Mouse (Mus musculus): Measurements from ENCODE around the gene Tchhl1. TPM values are rescaled to one million over a fixed set of nuclear protein-coding genes. Genes with fewer than 3 reads are reported as not detected.

The Tchhl1 gene
- not detected for polyA plus RNA-seq (2017; shearing (Covaris generic))

DNA sequence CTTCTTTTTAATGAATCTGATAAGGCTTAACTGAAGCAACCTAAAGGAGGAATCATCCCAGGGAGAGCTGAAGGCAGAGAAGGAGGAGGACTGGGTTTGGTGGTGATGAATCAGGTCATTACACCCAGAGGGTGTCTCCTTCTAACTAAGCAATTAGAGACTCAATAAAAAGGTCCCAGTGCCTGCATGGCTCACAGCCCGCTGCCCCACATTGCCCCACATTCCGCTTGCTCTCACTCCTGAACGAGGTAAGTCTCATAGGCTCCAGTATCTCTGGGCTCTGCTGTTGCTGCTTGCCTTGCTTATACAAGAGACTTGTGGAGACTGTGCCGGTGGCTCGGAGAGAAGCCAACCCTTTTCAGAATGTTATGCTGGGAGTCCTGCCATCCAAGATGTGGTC lies at the start of gene Tchhl1:
Tchhl1 (plus strand) TSS at position 194 of the 400 bp plus-strand sequence.

DNA sequence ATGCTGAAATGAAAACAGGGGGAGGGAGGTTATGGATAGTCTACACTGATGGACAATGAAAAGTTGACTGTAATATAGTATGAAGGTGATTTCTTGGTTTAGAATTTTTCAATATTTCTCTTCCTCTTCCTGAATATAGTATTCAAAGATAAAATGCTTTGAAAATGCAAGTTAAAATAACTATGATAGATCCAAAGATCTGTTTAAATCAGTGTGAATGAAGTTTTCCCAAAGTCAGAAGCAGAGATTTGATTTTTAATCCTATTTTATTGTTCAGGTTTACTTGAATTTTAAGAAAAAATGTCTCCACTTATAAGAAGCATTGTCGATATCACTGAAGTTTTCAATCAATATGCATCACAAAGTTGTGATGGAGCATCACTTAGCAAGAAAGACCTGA lies 26.5 kb upstream of the Tchhl1 start, which contains the start of gene Tchh:
Tchh (plus strand) TSS at position 301 of the 400 bp plus-strand sequence.

DNA sequence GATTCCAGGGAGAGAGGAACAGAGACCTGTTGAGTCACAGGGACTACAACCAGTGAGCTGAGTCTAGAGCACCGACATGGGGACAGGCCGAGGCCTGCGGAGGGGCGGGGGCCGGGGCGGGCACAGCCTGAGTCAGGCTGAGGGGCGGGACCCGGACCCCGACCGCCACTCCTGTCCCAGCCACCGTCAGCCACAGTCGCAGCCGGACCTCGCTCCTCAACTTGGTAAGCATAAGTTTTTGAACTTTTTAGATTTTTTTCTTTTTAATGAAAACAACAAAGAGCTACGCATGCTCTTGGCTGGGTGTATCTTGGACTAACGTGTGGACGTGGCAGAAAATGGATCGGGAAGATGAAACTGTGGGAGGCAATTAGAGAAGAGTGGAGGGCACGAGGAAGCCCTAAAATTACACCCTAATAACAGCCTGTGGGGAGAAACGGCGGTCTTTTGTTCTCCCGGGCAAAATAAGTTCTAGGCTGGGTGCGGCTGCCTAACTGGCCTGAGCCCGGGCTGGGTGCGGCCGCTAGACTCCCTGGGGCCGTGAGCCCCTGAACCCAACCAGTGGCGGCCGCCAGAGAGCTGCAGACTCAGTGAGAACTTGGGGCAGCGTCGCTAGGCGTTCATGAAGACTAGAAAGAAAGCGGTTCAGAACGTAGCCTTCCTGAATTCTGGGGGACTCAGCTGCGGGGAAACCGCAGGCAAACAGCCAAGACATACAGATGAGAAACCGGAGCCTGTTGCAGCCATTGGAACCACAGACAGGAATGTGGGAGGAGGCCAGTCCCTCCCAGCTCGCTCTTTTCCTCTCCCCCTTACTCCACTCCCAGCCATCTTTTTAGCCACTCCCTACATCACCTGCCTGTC lies 52.0 kb downstream of the Tchhl1 start, which contains the start of gene S100a11:
S100a11 (plus strand) TSS at position 159 of the 864 bp plus-strand sequence.

Other genes starting within 250 kb of the Tchhl1 start
- gene Flg, start 195.2 kb upstream of the Tchhl1 start, polyA plus RNA-seq (2017; shearing (Covaris generic)) = not detected
- gene Hrnr, start 149.0 kb upstream of the Tchhl1 start, polyA plus RNA-seq (2017; shearing (Covaris generic)) = not detected
- gene Rptn, start 75.1 kb upstream of the Tchhl1 start, polyA plus RNA-seq (2017; shearing (Covaris generic)) = not detected
- 0.05 TPM for gene Tchh, start 26.4 kb upstream of the Tchhl1 start, polyA plus RNA-seq (2017; shearing (Covaris generic))
- 715 TPM for gene S100a11, start 51.7 kb downstream of the Tchhl1 start, polyA plus RNA-seq (2017; shearing (Covaris generic))
- 1,126 TPM for gene S100a10, start 86.3 kb downstream of the Tchhl1 start, polyA plus RNA-seq (2017; shearing (Covaris generic))
- not detected for gene Tdpoz2, start 183.9 kb downstream of the Tchhl1 start, polyA plus RNA-seq (2017; shearing (Covaris generic))
- not detected for gene Tdpoz1, start 207.6 kb downstream of the Tchhl1 start, polyA plus RNA-seq (2017; shearing (Covaris generic))
- gene Gm37596, start 224.3 kb downstream of the Tchhl1 start, polyA plus RNA-seq (2017; shearing (Covaris generic)) = not detected